Mouse (Mus musculus): ENCODE measurements around the gene Serp2.
"Not testable (repeated sequence)": the region's sequence is repeated elsewhere in the genome, so short reads cannot be mapped to it uniquely, and the experiment has no call there.

Serp2 gene

GRCm38 (mm10) chr14:76570292-76570691 is 13.6 kb upstream of the Serp2 start:
- CTCF ChIA-PET = no interaction called here

DNA sequence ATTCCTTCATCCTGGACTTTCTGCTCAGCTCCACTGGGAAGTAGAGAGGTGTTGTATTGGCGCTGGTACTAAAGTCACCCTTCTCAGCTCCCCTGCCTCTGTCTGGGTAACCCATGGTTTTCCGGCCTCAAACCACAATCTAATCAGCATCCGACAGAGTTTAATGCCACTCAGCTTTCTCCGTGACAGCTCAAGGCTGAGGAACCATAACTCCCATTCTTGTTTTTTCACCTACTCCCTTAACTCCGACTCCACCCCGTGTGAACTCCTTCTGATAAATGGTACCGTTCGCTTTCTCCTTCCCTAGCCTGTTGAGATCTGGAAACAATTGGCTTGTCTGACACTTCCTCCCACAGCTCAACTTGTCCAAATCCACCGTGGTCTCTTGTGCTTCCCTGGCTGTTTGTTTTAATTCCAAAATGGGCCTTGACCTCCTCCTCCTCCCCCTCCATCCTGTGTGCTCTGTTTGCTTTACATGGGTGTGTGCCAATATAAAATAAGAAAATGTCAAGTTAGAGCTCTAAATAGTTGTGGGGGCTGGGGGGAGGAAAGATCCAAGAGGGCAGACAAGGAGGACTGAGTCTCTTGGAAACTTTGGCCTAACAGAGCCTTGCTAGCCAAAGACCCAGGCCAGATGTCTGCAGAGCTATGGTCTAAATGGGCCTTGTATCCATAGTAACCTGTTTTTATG is 12.7 kb upstream of the Serp2 start:
- CTCF ChIA-PET = no interaction called here

GRCm38 (mm10) chr14:76568548-76568947 is 11.9 kb upstream of the Serp2 start:
- CTCF ChIA-PET = no interaction called here

DNA sequence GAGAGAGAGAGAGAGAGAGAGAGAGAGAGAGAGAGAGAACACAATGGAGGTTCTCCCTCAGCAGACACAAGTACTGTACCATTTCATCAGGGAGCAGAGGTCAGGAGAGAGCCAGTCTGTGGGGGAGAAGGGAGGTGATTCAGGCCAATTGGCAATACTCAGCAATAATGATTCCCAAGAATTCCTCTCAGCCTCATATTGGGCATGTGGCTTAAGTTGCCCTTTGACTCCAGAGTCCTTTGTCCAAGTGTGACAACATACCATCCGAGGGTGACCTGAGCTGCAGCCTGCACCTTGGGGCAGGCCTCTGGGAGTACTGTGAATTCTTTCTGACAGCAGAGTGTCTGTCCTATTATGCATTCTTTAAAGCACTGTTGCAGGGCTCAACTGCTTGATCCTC is 10.6 kb upstream of the Serp2 start:
- CTCF ChIA-PET = no interaction called here

DNA sequence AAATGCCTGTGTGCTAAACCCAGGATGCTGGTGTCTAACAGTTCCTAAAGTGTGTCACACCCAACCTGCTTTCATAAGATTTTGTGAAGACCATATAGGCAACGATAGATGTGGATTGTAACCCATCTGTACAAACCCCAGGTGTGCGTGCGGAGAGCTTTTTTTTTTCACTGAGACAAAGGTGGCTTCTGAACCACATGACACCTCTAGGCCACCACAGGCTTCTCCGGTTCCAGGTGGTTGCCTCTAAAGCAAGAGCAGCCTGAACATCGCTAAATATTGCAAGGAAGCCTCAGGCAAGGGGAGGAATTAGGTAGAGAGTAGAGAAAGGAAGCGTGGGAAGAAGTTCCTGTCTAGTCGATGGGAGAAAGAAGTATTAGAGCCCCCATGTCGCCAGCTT is 10.0 kb upstream of the Serp2 start:
- CTCF ChIA-PET = no interaction called here

- CTCF ChIA-PET = no interaction called here
Observed at GRCm38 (mm10) chr14:76566193-76566592, 9.5 kb upstream of the Serp2 start.

DNA sequence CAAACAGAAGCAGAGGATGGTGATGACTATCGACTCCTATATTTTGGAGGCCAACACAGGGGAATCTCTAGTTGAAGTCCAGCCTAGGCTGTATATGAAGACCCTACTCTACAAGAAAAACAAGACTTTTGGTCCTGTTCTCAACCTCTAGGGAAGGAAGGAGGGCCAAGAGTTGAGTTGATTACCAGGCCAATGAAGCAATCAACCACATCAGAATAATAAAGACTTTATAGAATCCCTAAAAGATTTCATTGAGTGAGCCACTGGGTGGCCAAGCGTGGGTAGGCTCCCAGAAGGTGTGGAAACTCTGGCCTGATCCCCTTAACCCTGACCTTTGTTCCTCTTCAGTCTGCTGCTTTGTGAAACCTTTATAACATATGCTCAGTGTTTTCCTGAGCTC is 2.5 kb upstream of the Serp2 start:
- CTCF ChIA-PET = no interaction called here

- CTCF ChIA-PET = not testable (repeated sequence)
Observed at GRCm38 (mm10) chr14:76558171-76558570, 1.5 kb upstream of the Serp2 start.

GRCm38 (mm10) chr14:76556031-76556851 is 448 bp downstream of the Serp2 start:
- CTCF ChIA-PET = no interaction called here

DNA sequence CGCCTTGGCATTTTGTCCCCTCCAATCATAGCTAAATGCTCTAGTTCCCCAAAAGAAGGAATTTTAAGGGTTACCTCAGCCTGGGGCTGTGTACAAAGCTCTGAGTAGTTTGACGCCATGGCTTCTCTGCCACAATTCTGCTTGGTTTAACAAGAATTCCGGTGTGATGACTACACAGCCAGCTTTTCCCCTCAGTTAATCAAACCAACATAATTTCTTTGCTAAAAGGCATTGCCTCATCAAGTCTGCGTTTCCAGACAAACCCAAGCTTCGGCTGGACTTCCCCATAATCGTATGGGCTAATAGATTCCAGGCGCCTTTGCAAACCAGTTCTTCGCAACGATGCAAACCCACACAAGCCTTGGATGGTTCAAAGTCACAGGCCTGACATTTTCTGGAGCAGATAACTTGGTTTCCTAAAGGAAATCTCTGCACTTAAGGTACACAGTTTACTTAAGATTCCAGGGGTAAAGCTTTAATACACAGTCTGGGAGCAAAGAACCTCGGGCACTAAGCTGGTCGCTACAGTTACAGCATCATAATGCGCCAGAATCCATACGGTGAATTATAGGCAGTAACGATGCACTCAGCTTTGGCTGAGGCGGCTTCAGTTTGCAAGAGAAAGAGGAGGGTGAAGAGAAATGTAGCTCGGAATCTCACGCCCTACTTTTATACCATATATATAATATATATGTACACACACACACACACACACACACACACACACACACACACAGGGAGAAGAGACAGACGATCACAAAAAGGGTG is 1.2 kb downstream of the Serp2 start:
- CTCF ChIA-PET = no interaction called here

- CTCF ChIA-PET = no interaction called here
Observed at GRCm38 (mm10) chr14:76544136-76544535, 12.6 kb downstream of the Serp2 start.

DNA sequence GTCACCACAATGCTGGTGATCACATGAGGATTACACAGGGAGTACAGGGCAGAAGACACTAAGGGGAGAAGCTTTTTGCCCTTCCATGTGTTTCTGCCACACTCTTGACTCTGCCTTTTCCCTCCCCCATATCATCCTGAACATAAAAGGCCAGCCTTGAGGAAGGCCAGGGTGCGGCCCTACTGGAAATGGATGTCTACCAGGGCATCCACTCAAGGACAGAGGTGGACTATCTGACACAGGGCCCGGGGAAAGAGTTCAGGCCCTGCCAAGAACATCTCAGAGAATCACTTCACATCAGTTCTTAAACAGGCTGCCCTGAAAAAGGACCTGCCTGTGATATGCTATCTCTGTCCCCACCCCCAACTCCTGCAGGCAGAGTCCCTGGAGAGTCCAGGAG is 15.3 kb downstream of the Serp2 start:
- CTCF ChIA-PET = no interaction called here

DNA sequence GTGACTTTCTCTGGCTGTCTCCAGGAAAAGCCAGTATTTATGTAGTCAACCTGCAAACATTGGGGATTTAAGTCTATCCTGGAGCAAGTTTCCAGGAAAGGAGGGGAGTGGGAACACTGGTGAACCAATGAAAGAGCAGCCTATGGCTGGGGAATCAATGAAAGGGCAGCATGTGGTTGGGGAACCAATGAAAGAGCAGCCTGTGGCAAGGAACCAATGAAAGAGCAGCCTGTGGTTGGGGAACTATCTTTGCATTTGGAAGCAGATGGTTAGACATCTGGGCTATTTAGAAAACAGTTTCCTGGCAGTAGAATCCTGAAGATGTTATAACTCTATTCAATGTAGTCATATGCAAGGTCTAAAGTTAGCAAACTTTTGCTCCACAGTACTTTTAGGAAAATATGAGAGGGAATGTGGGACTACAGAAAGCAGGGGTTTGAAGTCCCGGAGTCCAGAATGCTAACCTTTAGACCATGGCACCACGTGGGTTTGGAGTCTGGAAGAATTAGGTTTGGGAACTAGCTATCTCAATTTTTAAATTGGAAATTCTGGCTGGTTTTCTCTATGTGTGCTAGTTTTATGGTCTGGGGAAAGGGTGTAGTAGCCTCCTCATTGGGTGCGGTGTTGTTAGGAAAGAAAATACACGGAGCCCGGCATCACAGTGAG is 16.6 kb downstream of the Serp2 start:
- CTCF ChIA-PET = no interaction called here

DNA sequence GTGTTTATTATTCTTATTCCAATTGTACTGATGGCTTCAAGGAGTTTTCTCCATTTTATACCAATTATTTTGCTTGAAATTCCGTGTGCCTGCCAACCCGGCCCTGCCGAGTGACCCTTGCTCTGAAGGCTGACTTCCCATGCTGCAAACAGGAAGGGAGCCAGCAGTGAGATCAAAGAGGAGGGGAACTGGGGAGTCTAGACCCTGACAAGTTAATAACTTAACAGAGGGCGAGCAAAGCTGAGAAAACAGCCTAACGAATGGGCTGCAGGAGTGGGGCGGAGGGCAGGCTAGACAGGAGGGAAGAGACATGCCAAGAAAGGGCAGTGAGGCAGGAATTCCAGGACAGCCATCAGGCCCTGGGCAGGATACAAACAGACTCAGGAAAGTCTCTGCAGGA is 19.8 kb downstream of the Serp2 start:
- CTCF ChIA-PET = no interaction called here

GRCm38 (mm10) chr14:76535096-76535495 is 21.6 kb downstream of the Serp2 start:
- CTCF ChIA-PET = no interaction called here

DNA sequence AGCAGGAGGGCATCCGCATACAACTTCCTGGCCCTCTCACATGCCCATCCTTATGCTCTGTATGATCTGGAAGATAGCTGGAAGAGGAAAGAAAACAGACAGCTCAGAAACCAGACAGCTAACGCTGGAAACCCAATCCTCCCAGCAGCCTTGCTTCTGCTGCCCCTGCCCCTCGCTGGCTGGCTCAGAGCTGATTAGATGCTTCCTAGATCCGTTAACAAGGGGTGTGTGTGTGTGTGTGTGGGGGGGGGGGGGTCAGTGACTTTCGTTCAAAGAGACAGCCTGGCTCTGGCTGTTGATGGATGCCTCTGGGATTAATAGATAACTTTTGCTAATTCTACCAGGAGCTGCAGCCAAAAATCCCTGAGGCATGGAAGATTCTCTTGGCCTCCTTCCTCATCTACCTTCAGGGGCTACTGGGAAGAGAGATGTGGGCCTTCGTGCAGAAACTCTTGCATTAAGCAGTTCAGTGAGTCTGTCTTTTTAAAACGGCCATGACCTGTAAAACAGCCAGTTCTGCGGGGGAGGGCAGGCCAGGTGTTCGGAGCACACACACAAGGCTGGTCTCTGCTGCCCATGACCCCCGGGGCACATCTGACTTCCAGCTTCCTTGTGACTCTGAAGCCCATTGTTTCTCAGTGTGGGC is 23.4 kb downstream of the Serp2 start:
- CTCF ChIA-PET = no interaction called here

DNA sequence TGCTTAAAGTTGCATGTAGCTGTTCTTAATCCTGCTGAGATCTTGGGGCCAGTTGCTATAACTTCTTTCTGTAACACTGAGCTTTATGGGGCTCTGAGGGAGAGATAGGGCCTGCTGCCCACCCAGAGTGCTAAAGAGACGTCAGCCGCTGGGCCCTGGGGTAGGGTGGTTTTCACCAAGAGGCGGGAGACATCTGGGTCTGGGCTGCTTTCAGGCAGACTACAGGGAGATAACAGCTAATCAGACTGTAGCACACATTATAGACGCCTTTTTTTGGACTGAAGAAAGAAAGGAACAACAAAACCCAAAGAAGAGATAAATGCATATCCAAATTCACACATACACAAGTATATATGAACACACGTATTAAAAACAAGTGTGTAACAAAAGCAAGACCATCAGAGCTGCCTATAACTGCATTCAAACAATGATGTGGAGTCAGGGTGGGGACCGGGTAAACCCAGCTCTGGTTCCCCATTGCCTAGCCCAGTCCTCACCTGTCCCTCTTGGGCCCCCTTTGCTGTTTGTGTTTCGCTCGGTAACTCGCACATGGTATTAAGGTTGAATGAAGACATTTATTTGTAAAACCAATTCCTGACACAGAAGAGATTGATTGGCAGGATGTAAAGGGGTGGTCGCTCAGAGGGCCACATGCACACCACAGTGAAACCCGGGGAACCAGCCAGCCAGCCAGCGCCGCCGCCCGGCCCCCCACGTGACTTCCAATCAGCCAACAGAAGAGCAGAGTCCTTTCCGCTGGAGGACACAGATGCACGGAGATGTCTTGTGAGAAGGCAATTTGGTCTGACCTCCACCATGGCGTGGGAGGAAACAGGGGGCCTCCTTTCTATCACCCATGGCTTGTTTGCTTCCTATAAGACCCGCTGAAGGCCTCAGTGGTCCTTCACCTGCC is 24.2 kb downstream of the Serp2 start:
- CTCF ChIA-PET = no interaction called here

DNA sequence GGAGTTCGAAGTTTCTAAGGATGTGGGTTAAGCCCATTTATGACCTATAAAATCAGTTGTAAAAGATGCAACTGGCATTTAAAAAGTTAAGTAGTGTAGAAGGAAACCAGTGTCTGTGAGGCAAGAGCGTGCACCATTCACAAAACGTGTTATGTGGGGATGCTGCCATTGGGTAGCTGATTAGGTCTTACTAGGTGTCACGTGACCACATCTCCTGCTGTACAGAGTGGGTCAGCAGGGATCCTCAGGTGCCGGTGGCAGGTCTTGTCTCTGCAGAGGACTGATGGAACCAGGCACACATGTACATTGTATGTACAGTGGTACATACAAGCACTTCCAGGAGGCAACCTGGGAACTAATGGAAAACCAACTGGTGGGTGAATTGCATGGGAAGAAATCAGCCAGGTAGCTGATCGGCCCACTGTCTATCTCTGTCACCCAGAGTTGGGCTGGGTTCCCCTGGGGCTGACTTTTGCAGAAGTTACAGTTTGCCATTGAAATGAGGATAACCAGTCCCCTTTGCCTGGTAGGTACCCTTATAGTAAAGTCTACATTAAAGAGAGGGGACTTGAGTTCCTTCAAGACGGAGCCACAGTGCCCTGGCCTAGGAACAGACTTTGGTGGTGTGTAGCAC is 25.5 kb downstream of the Serp2 start:
- CTCF ChIA-PET = interaction anchor here (0.5 kb wide), 1 partner anchor 17 kb away, joined by 3 read pairs; no protein-coding TSS in a partner anchor

GRCm38 (mm10) chr14:76528641-76529040 is 28.0 kb downstream of the Serp2 start:
- CTCF ChIA-PET = no interaction called here

- CTCF ChIA-PET = interaction anchor here (0.7 kb wide), 1 partner anchor 120 kb away, joined by 22 read pairs; no protein-coding TSS in a partner anchor
Observed at GRCm38 (mm10) chr14:76527758-76528313, 28.9 kb downstream of the Serp2 start.

Measured in spleen, embryonic (tissue).